Mouse (Mus musculus) gastrocnemius, postnatal 36 days (tissue): ENCODE results near the gene Tm9sf1. TPM values are rescaled to one million over a fixed set of nuclear protein-coding genes. Genes with fewer than 3 reads are reported as not detected.

Experiments
- DNase-seq, 2 experiments: peaks; one replicate each; pipeline ENCODE4 v3.0.0; 2022
- intact Hi-C: fragments of 180-260 bp; cut with DNase I; formaldehyde crosslinking; loops from one replicate; pipeline ENCODE4 v1.15.1; 2025
- total RNA-seq, 2 experiments: library from RNA; stranded (reverse); gene quantifications; 2 replicates each; pipeline ENCODE4 v1.2.3; 2021

Gene Tm9sf1
- total RNA-seq, 2 experiments from 2014 or later: 15.0 to 15.2 TPM

- no peak for DNase-seq
- intact Hi-C loops: no loop called here
Observed at GRCm38 (mm10) chr14:55637795-55638194, 5.8 kb downstream of the Tm9sf1 start, which contains the start of gene Gm49378. Gene Gm49378 (minus strand): TSS chr14:55637895.

- intact Hi-C loops: no loop called here
- peak; percentile 77 to 86 for DNase-seq
Observed at GRCm38 (mm10) chr14:55635523-55636007, 8.0 kb downstream of the Tm9sf1 start, which contains the start of gene Ipo4. Gene Ipo4 (minus strand): TSS chr14:55635957.

- intact Hi-C loops: loop anchor here (5.0 kb wide), 2 partner anchors 43 to 107 kb away; partner anchors contain the start of genes Psme2 and Rnf31
- DNase-seq: peak in 1 of 2 experiments; percentile 33
Observed at GRCm38 (mm10) chr14:55634874-55635522, 8.6 kb downstream of the Tm9sf1 start.

- intact Hi-C loops: loop anchor here (5.0 kb wide), 1 partner anchor 128 kb away; the partner anchor contains the start of gene Cideb
Observed at GRCm38 (mm10) chr14:55629312-55629711, 14.3 kb downstream of the Tm9sf1 start.

GRCm38 (mm10) chr14:55628077-55628827 is 15.4 kb downstream of the Tm9sf1 start:
- intact Hi-C loops: loop anchor here (5.0 kb wide), 1 partner anchor 129 kb away; the partner anchor contains the start of gene Cideb
- DNase-seq: no peak

More at GRCm38 (mm10) chr14:55629312-55629711, 14.3 kb downstream of the Tm9sf1 start:
- DNase-seq: peak in 1 of 2 experiments; percentile 42

GRCm38 (mm10) chr14:55618486-55619195 is 25.0 kb downstream of the Tm9sf1 start:
- DNase-seq: no peak
- intact Hi-C loops: no loop called here

GRCm38 (mm10) chr14:55617822-55618221 is 25.8 kb downstream of the Tm9sf1 start, which contains the start of gene Rec8:
Gene Rec8 (plus strand): TSS chr14:55618037.
- intact Hi-C loops: no loop called here
- DNase-seq: no peak

DNA sequence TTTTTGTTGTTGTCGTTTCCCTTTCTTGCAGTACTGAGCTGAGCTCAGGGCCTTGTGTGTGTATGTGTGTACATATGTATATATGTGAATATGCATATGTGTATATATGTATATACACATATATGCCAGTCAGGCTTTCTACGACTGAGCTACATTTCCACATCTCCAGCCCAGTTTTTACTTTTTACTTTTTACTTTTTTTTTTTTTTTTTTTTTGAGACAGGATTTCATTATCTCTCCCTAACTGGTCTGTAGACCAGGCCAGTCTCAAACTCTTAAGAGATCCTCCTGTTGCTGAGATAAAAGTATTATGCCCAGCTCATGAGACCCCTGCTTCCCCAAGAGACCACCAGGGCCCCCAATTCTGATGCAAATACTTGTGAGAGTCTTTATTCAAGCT is 26.8 kb downstream of the Tm9sf1 start:
- intact Hi-C loops: no loop called here
- no peak for DNase-seq

GRCm38 (mm10) chr14:55615876-55616275 is 27.7 kb downstream of the Tm9sf1 start:
- DNase-seq: no peak
- intact Hi-C loops: no loop called here

GRCm38 (mm10) chr14:55614565-55615178 is 28.9 kb downstream of the Tm9sf1 start:
- intact Hi-C loops: no loop called here
- no peak for DNase-seq

- intact Hi-C loops: no loop called here
Observed at GRCm38 (mm10) chr14:55613346-55613745, 30.3 kb downstream of the Tm9sf1 start.

GRCm38 (mm10) chr14:55608339-55608738 is 35.3 kb downstream of the Tm9sf1 start:
- intact Hi-C loops: no loop called here
- no peak for DNase-seq

More at GRCm38 (mm10) chr14:55613346-55613745, 30.3 kb downstream of the Tm9sf1 start:
- DNase-seq: no peak

- intact Hi-C loops: no loop called here
- no peak for DNase-seq
Observed at GRCm38 (mm10) chr14:55605743-55606459, 37.7 kb downstream of the Tm9sf1 start.

DNA sequence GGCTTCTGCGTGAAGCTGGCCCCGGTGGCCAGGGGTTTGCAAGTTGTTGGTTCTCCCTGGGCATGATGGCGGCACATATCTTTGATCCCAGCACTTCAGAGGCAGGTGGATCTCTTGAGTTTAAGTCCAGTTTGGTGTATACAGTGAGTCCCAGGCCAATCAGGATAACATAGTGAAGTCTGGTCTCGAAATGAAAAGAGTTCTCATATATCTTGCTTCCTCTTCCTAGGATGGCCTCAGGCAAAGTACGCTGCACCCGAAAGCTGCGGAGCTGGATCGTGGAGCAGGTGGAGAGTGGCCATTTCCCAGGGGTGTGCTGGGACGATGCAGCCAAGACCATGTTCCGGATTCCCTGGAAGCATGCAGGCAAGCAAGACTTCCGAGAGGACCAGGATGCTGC is 38.8 kb downstream of the Tm9sf1 start:
- intact Hi-C loops: loop anchor here (5.0 kb wide), 1 partner anchor 43 kb away; the partner anchor contains the start of genes A730061H03Rik and Dcaf11
- no peak for DNase-seq

DNA sequence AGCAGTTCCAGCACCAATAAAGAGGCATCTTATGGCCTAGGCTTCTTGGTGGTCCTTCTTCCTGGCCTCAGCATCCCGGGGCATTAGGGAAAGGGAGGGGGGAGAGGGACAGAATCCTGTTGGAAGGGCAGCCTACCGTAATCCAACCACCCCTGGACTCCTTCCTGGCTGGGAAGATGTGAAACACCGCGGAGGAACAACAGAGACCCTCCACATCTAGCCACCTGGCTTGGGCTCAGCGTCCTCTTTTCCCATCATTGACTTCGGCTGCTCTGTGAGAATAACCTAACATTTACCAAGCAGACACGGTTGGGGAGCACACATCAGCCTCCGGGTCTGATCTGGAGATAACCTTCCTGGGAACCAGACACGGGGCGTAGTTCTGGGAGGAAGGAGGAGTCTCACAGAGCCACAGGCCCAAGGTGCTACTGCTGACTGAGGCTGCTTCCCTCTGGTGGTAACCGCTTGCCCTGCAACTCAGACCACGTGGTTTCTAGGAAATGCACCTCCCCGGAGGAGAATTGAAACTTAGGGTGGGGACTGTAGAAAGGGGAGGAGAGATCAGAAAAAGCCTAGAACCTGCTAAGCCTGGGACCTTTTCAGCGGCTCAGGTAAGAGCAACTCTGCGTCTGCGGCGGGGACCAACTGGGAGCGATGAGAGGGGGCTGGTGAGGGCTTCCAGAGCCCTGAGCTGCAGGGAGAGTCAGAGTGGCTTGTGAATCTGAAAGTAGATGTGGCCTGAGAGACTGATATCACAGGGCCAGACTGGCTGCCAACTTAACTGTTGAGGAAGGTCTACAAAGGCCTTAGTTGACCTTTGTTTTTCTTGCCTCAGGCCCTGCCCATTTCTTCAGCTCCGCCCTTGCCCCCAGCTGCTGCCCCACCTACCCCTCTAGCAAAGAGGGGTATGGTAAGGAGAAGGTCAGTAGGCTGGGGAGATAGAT is 39.7 kb downstream of the Tm9sf1 start:
- intact Hi-C loops: loop anchor here (2.0 to 5.0 kb wide), 2 partner anchors 42 to 107 kb away; partner anchors contain the start of genes A730061H03Rik and Dcaf11
- DNase-seq: peak; percentile 88 to 89

DNA sequence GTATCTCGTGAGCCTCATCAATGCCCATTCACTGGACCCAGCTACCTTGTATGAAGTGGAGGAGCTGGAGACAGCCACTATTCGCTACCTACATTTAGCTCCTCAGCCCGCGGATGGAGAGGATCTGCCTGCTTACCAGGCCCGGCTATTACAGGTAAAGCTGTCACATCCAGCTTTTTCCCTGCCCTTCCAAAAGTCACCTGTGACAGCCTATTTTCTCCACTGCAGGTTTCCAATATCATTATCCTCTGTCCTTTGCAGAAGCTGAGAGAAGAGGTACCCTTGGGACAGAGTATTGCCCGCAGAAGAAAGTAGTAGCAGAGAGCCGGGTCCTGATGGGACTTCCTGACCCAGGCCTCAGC is 40.4 kb downstream of the Tm9sf1 start, which contains the start of gene Irf9:
Irf9 (plus strand) TSS at position 301 of the 362 bp plus-strand sequence.
- no peak for DNase-seq
- intact Hi-C loops: loop anchor here (2.0 to 5.0 kb wide), 2 partner anchors 41 to 106 kb away; partner anchors contain the start of genes A730061H03Rik and Dcaf11

DNA sequence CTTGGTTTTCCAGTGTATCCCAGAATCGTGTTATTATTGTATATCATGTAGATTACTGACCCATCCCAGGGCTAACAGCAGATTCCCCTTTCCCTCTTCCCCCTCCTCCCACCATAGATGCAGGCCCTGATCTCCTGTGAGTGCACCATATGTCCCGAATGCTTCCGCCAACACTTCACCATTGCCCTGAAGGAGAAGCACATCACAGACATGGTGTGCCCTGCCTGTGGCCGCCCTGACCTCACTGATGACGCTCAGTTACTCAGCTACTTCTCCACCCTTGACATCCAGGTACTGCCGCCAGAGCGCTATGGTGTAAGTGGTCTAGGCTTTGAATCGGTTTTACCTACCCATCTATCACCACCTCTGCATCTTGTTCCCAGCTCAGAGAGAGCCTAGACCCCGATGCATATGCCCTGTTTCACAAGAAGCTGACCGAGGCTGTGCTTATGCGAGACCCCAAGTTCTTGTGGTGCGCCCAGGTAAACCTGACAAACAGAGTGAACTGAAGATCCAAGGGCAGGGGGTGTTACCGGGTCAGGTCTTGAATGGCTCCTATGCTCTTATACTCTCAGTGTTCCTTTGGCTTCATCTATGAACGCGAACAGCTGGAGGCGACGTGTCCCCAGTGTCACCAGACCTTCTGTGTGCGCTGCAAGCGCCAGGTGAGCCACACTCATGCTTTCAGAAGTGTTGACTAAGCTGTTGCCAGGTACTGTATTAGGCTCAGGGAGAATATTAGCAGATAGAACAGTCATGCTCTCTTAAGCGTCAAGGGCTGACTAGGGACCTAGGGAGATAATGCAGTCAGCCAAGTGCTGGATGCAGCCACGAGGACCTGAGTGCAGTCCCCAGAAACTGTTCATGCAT is 44.9 kb downstream of the Tm9sf1 start:
- DNase-seq: no peak
- intact Hi-C loops: no loop called here
